Mouse (Mus musculus): ENCODE measurements around the gene Slc12a7. TPM values are rescaled to one million over a fixed set of nuclear protein-coding genes. Genes with fewer than 3 reads are reported as not detected.

The Slc12a7 gene
- total RNA-seq (2023) = 310 TPM

GRCm38 (mm10) chr13:73732742-73733700 is at the start of gene Slc12a7:
Gene Slc12a7, plus strand, starts transcription at chr13:73733094.

GRCm38 (mm10) chr13:73704694-73705325 is 28.1 kb upstream of the Slc12a7 start, which contains the start of gene Slc6a19:
Gene Slc6a19, minus strand, starts transcription at chr13:73704865.

GRCm38 (mm10) chr13:73847465-73847836 is 114.6 kb downstream of the Slc12a7 start, which contains the start of gene Nkd2:
Gene Nkd2, minus strand, starts transcription at chr13:73847631.

Other genes with a start within 250 kb of the Slc12a7 start
- gene Slc6a3, start 196.3 kb upstream of the Slc12a7 start, total RNA-seq (2023) = not detected
- gene Clptm1l, start 129.1 kb upstream of the Slc12a7 start, total RNA-seq (2023) = 104 TPM
- 6.7 TPM for gene Tert, start 106.2 kb upstream of the Slc12a7 start, total RNA-seq (2023)
- not detected for gene Slc6a18, start 55.1 kb upstream of the Slc12a7 start, total RNA-seq (2023)
- 2.9 TPM for gene Slc6a19, start 28.2 kb upstream of the Slc12a7 start, total RNA-seq (2023)
- not detected for gene Nkd2, start 114.5 kb downstream of the Slc12a7 start, total RNA-seq (2023)
- 1.8 TPM for gene Trip13, start 204.7 kb downstream of the Slc12a7 start, total RNA-seq (2023)
- 85.4 TPM for gene Brd9, start 204.7 kb downstream of the Slc12a7 start, total RNA-seq (2023)
- gene Zdhhc11, start 230.8 kb downstream of the Slc12a7 start, total RNA-seq (2023) = not detected